Mouse (Mus musculus): Measurements from ENCODE around the gene Tpo. TPM values are rescaled to one million over a fixed set of nuclear protein-coding genes. Genes with fewer than 3 reads are reported as not detected.

Tpo gene
- polyA plus RNA-seq, 1 experiment from 2014 or later, result not detected

- Histone ChIP-seq H3K9me3 (ENCODE audit: control insufficient read depth, low read length) (no peaks in the 10 kb centered on the region), H3K4me2 (no peak overlapping the region), H3K27me3 (replicated peaks; ENCODE audit: control insufficient read depth, insufficient read depth, low read length) (no peaks in the 10 kb centered on the region), H3K36me3 (ENCODE audit: control insufficient read depth, insufficient read depth, low read length) (no peaks in the 10 kb centered on the region), H3K27ac (ENCODE audit: low read depth, low read length) (no peak overlapping the region), H3K4me3 (ENCODE audit: low read depth, low read length) (no peak overlapping the region), H3K9ac (ENCODE audit: low read depth, low read length) (no peak overlapping the region), H3K4me1 (replicated peaks; ENCODE audit: control insufficient read depth, insufficient read depth, low read length) (no peaks in the 10 kb centered on the region)
- no peak for ATAC-seq (replicated peaks; ENCODE audit: low FRiP score)
- no peak for DNase-seq (ENCODE audit: low spot score)
- 72% methylated on average over 4 of the region's 4 CpGs for WGBS
Observed at GRCm38 (mm10) chr12:30036569-30037055, 95.8 kb downstream of the Tpo start.

GRCm38 (mm10) chr12:30035841-30036568 is 96.4 kb downstream of the Tpo start:
- no peaks in the 10 kb centered on the region for H3K4me1 ChIP-seq (replicated peaks; ENCODE audit: control insufficient read depth, insufficient read depth, low read length)
- H3K9me3 ChIP-seq (ENCODE audit: control insufficient read depth, low read length), result no peaks in the 10 kb centered on the region
- H3K36me3 ChIP-seq (ENCODE audit: control insufficient read depth, insufficient read depth, low read length), result no peaks in the 10 kb centered on the region
- H3K4me3 ChIP-seq (ENCODE audit: low read depth, low read length), result no peak overlapping the region
- ATAC-seq (replicated peaks; ENCODE audit: low FRiP score) (no peak), DNase-seq (ENCODE audit: low spot score) (no peak)
- H3K27me3 ChIP-seq (replicated peaks; ENCODE audit: control insufficient read depth, insufficient read depth, low read length), result no peaks in the 10 kb centered on the region
- H3K27ac ChIP-seq (ENCODE audit: low read depth, low read length), result no peak overlapping the region
- H3K9ac ChIP-seq (ENCODE audit: low read depth, low read length), result no peak overlapping the region
- H3K4me2 ChIP-seq, result no peak overlapping the region

GRCm38 (mm10) chr12:30035406-30035805 is 97.0 kb downstream of the Tpo start:
- Histone ChIP-seq H3K36me3 (ENCODE audit: control insufficient read depth, insufficient read depth, low read length) (no peaks in the 10 kb centered on the region), H3K4me2 (no peak overlapping the region), H3K9ac (ENCODE audit: low read depth, low read length) (no peak overlapping the region), H3K4me1 (replicated peaks; ENCODE audit: control insufficient read depth, insufficient read depth, low read length) (no peaks in the 10 kb centered on the region), H3K4me3 (ENCODE audit: low read depth, low read length) (no peak overlapping the region), H3K9me3 (ENCODE audit: control insufficient read depth, low read length) (no peaks in the 10 kb centered on the region), H3K27me3 (replicated peaks; ENCODE audit: control insufficient read depth, insufficient read depth, low read length) (no peaks in the 10 kb centered on the region), H3K27ac (ENCODE audit: low read depth, low read length) (no peak overlapping the region)
- DNase-seq (ENCODE audit: low spot score) (no peak), ATAC-seq (replicated peaks; ENCODE audit: low FRiP score) (no peak)
- WGBS, result 20% methylated on average over 1 of the region's 1 CpGs

- H3K4me2 ChIP-seq, result no peak overlapping the region
- no peaks in the 10 kb centered on the region for H3K27me3 ChIP-seq (replicated peaks; ENCODE audit: control insufficient read depth, insufficient read depth, low read length)
- H3K9ac ChIP-seq (ENCODE audit: low read depth, low read length), result no peak overlapping the region
- WGBS, result 87% methylated on average over 5 of the region's 5 CpGs
- no peak for ATAC-seq (replicated peaks; ENCODE audit: low FRiP score)
- H3K27ac ChIP-seq (ENCODE audit: low read depth, low read length), result no peak overlapping the region
- no peaks in the 10 kb centered on the region for H3K4me1 ChIP-seq (replicated peaks; ENCODE audit: control insufficient read depth, insufficient read depth, low read length)
- no peak overlapping the region for H3K4me3 ChIP-seq (ENCODE audit: low read depth, low read length)
- H3K9me3 ChIP-seq (ENCODE audit: control insufficient read depth, low read length), result no peaks in the 10 kb centered on the region
- no peaks in the 10 kb centered on the region for H3K36me3 ChIP-seq (ENCODE audit: control insufficient read depth, insufficient read depth, low read length)
- no peak for DNase-seq (ENCODE audit: low spot score)
Observed at GRCm38 (mm10) chr12:30034681-30035080, 97.7 kb downstream of the Tpo start.

- no peak for ATAC-seq (replicated peaks; ENCODE audit: low FRiP score)
Observed at GRCm38 (mm10) chr12:30030571-30030970, 101.9 kb downstream of the Tpo start.

GRCm38 (mm10) chr12:30029111-30029510 is 103.3 kb downstream of the Tpo start:
- Histone ChIP-seq H3K4me1 (replicated peaks; ENCODE audit: control insufficient read depth, insufficient read depth, low read length) (no peaks in the 10 kb centered on the region), H3K4me3 (ENCODE audit: low read depth, low read length) (no peak overlapping the region), H3K27me3 (replicated peaks; ENCODE audit: control insufficient read depth, insufficient read depth, low read length) (no peaks in the 10 kb centered on the region), H3K9me3 (ENCODE audit: control insufficient read depth, low read length) (no peaks in the 10 kb centered on the region), H3K27ac (ENCODE audit: low read depth, low read length) (no peak overlapping the region), H3K4me2 (no peak overlapping the region), H3K9ac (ENCODE audit: low read depth, low read length) (no peak overlapping the region), H3K36me3 (ENCODE audit: control insufficient read depth, insufficient read depth, low read length) (no peaks in the 10 kb centered on the region)
- DNase-seq (ENCODE audit: low spot score) (no peak), ATAC-seq (replicated peaks; ENCODE audit: low FRiP score) (no peak)
- WGBS, result 84% methylated on average over 1 of the region's 1 CpGs

More at GRCm38 (mm10) chr12:30030571-30030970, 101.9 kb downstream of the Tpo start:
- Histone ChIP-seq H3K9ac (ENCODE audit: low read depth, low read length) (no peak overlapping the region), H3K9me3 (ENCODE audit: control insufficient read depth, low read length) (no peaks in the 10 kb centered on the region), H3K27ac (ENCODE audit: low read depth, low read length) (no peak overlapping the region), H3K36me3 (ENCODE audit: control insufficient read depth, insufficient read depth, low read length) (no peaks in the 10 kb centered on the region), H3K27me3 (replicated peaks; ENCODE audit: control insufficient read depth, insufficient read depth, low read length) (no peaks in the 10 kb centered on the region), H3K4me1 (replicated peaks; ENCODE audit: control insufficient read depth, insufficient read depth, low read length) (no peaks in the 10 kb centered on the region), H3K4me3 (ENCODE audit: low read depth, low read length) (no peak overlapping the region), H3K4me2 (no peak overlapping the region)
- DNase-seq (ENCODE audit: low spot score), result no peak
- 59% methylated on average over 5 of the region's 5 CpGs for WGBS

GRCm38 (mm10) chr12:30027721-30028340 is 104.6 kb downstream of the Tpo start:
- no peak overlapping the region for H3K4me3 ChIP-seq (ENCODE audit: low read depth, low read length)
- H3K27ac ChIP-seq (ENCODE audit: low read depth, low read length), result no peak overlapping the region
- WGBS, result 73% methylated on average over 3 of the region's 3 CpGs
- H3K4me1 ChIP-seq (replicated peaks; ENCODE audit: control insufficient read depth, insufficient read depth, low read length), result no peaks in the 10 kb centered on the region
- H3K36me3 ChIP-seq (ENCODE audit: control insufficient read depth, insufficient read depth, low read length), result no peaks in the 10 kb centered on the region
- no peak overlapping the region for H3K4me2 ChIP-seq
- ATAC-seq (replicated peaks; ENCODE audit: low FRiP score), result no peak
- no peak for DNase-seq (ENCODE audit: low spot score)
- H3K9ac ChIP-seq (ENCODE audit: low read depth, low read length), result no peak overlapping the region
- no peaks in the 10 kb centered on the region for H3K9me3 ChIP-seq (ENCODE audit: control insufficient read depth, low read length)
- H3K27me3 ChIP-seq (replicated peaks; ENCODE audit: control insufficient read depth, insufficient read depth, low read length), result no peaks in the 10 kb centered on the region

GRCm38 (mm10) chr12:30024264-30024825 is 108.1 kb downstream of the Tpo start:
- H3K9me3 ChIP-seq (ENCODE audit: control insufficient read depth, low read length), result no peaks in the 10 kb centered on the region
- DNase-seq (ENCODE audit: low spot score), result no peak

More at GRCm38 (mm10) chr12:30024264-30024825, 108.1 kb downstream of the Tpo start:
- no peak for ATAC-seq (replicated peaks; ENCODE audit: low FRiP score)
- H3K4me1 ChIP-seq (replicated peaks; ENCODE audit: control insufficient read depth, insufficient read depth, low read length), result no peaks in the 10 kb centered on the region
- no peaks in the 10 kb centered on the region; the same call in 1 of the 2 replicates for H3K36me3 ChIP-seq (ENCODE audit: control insufficient read depth, insufficient read depth, low read length)
- no peaks in the 10 kb centered on the region for H3K27me3 ChIP-seq (replicated peaks; ENCODE audit: control insufficient read depth, insufficient read depth, low read length)
- no peak overlapping the region for H3K4me3 ChIP-seq (ENCODE audit: low read depth, low read length)
- no peak overlapping the region for H3K9ac ChIP-seq (ENCODE audit: low read depth, low read length)
- 68% methylated on average over 2 of the region's 2 CpGs for WGBS
- no peak overlapping the region for H3K4me2 ChIP-seq
- no peak overlapping the region for H3K27ac ChIP-seq (ENCODE audit: low read depth, low read length)

Measured in liver, embryonic 11.5 days (tissue).